Mouse (Mus musculus) heart, adult 2 months (tissue): ENCODE measurements around the gene Rp9. TPM values are rescaled to one million over a fixed set of nuclear protein-coding genes. Genes with fewer than 3 reads are reported as not detected.
"Not testable (repeated sequence)": the region's sequence is repeated elsewhere in the genome, so short reads cannot be mapped to it uniquely, and the experiment has no call there.

ENCODE experiments used
- DNase-seq, 2 experiments: peaks; one replicate each; pipeline ENCODE4 v3.0.0; 2021
- H3K27ac ChIP-seq: fragments of 200-600 bp; 2 replicates; pipeline ENCODE4 v1.8.1; 2022
- H3K27me3 ChIP-seq: fragments of 200-500 bp; 2 replicates; pipeline ENCODE4 v1.6.1; 2012; ENCODE audit warnings: mild to moderate bottlenecking, low read length, inconsistent platforms, mixed read lengths; ENCODE audit not compliant: control insufficient read depth, insufficient read depth
- H3K36me3 ChIP-seq: fragments of 200-500 bp; 2 replicates; pipeline ENCODE4 v1.6.1; 2012; ENCODE audit warnings: low read length, inconsistent platforms; ENCODE audit not compliant: control insufficient read depth, insufficient read depth
- H3K4me1 ChIP-seq: fragments of 200-500 bp; 2 replicates; pipeline ENCODE4 v1.6.1; 2011; ENCODE audit warnings: low read length; ENCODE audit not compliant: control insufficient read depth, insufficient read depth
- H3K4me3 ChIP-seq: fragments of 200-600 bp; 2 replicates; pipeline ENCODE4 v1.8.1; 2022
- H3K79me2 ChIP-seq: fragments of 200-500 bp; replicated peaks from 2 replicates; pipeline ENCODE4 v1.6.1; 2012; ENCODE audit warnings: mild to moderate bottlenecking, inconsistent platforms, low read length, moderate library complexity, mixed read lengths; ENCODE audit not compliant: control insufficient read depth, insufficient read depth
- H3K9ac ChIP-seq: fragments of 200-500 bp; 2 replicates; pipeline ENCODE4 v1.6.1; 2012; ENCODE audit warnings: low read depth, mild to moderate bottlenecking, control low read depth, inconsistent platforms, low read length, mixed read lengths
- CTCF ChIP-seq: fragments of 200-600 bp; IDR thresholded peaks from 2 replicates; pipeline ENCODE4 v1.8.1; 2022; ENCODE audit warnings: antibody characterized with exemption, mild to moderate bottlenecking, moderate library complexity
- EP300 ChIP-seq: fragments of 200-500 bp; IDR thresholded peaks from 2 replicates; pipeline ENCODE4 v1.6.1; 2011; ENCODE audit warnings: low read depth, low read length, control low read depth; ENCODE audit not compliant: insufficient read depth
- POLR2A ChIP-seq: fragments of 200-500 bp; IDR thresholded peaks from 2 replicates; pipeline ENCODE4 v1.6.1; 2011; ENCODE audit warnings: mild to moderate bottlenecking, low read depth, low read length, control low read depth; ENCODE audit not compliant: insufficient read depth
- WGBS: fragments of 180-500 bp; shearing (Covaris S2); methylation state at CpG from one replicate; pipeline ENCODE4 v1.1.7; 2018; 5-methylcytosine and 5-hydroxymethylcytosine counted together
- intact Hi-C: fragments of 180-260 bp; cut with DNase I; formaldehyde crosslinking; loops from one replicate; pipeline ENCODE4 v1.15.1; 2025
- polyA plus RNA-seq: library from polyadenylated mRNA; depleted of rRNA; stranded (reverse); fragments of >200 nt; gene quantifications from 2 replicates; pipeline ENCODE4 v1.2.3, GENCODE M21; 2012
- total RNA-seq, 2 experiments: library from RNA; stranded (reverse); gene quantifications; 2 replicates each; pipeline ENCODE4 v1.2.3; 2021

Rp9 gene
- total and polyA plus RNA-seq, 3 experiments = 39.5 to 46.1 (median 42.6) TPM

DNA sequence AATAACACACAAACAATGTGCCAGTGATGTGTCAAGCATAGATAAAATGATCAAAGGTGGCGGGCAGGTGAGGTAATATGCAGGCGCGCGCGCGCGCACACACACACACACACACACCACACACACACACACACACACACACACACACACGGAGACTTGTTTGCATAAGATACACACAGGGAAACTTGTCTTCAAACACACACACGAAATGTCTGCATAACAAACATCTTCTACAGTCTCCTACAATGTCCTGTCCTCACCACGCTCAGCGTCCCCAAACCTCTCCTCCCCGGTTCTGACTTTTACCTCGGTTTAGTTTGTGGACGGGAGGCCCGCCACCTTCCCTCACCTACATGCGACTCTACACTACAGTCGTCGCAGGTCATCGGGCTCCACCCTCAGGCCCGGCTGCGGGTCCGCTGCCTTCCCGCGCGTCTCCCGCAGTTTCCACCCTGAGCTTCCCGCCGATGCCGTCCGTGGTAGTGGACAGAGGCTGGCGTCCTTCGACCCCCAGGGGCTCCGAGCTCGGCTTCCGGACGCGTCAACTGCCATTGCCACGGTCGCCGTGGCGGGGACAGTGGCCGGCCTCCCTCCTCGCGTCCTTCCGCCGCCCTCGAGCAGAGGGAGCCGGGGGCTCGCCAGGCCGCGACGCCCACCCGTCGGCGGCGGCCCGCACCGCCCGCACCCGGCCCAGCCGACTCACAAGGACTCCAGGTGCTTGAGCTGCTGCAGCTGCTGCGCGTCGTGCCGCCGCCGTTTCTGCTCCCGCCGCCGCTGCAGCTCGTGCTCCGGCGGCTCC is 2.0 kb downstream of the Rp9 start:
- DNase-seq = no peak
- under 1% methylated on average over 68 of the region's 73 CpGs for WGBS
- intact Hi-C loops = no loop called here
- TF ChIP-seq CTCF (no peak), EP300 (no peak), POLR2A (no peak)
- Histone ChIP-seq H3K9ac (peak overlapping the region; percentile 100), H3K27me3 (no peaks in the 10 kb centered on the region), H3K36me3 (no peaks in the 10 kb centered on the region), H3K4me1 (peaks cover 2% of the 10 kb centered on the region), H3K27ac (peak overlapping the region; percentile 83), H3K4me3 (peak overlapping the region; percentile 91), H3K79me2 (peaks cover 9% of the 10 kb centered on the region)

DNA sequence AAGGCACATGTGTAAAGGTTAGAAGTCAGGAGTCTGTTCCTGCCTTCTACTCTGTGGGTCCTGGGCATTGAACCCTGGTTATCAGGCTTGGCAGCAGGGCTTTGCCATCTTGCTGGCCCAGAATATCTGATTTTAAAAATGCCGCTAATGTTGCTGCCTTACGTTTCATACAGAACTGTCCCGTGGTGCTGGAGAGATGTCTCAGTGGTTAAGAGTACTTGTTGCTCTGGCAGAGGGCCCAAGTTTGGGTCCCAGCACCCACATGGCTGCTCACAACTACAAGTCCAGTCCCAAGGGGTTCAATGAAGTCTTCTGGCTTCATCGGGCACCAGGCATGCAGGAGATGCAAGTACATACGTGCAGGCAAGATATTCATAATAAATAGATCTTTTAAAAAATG is 3.3 kb downstream of the Rp9 start:
- TF ChIP-seq EP300 (no peak), POLR2A (no peak), CTCF (no peak)
- WGBS = 97% methylated on average over 5 of the region's 5 CpGs
- no peak for DNase-seq
- Histone ChIP-seq H3K79me2 (peaks cover 9% of the 10 kb centered on the region), H3K4me3 (no peak overlapping the region), H3K4me1 (peaks cover 2% of the 10 kb centered on the region), H3K36me3 (no peaks in the 10 kb centered on the region), H3K9ac (no peak overlapping the region), H3K27ac (no peak overlapping the region), H3K27me3 (no peaks in the 10 kb centered on the region)
- intact Hi-C loops = no loop called here

GRCm38 (mm10) chr9:22461946-22462345 is 7.6 kb downstream of the Rp9 start:
- WGBS = 66% methylated on average over 3 of the region's 3 CpGs
- intact Hi-C loops = no loop called here
- Histone ChIP-seq H3K4me3 (no peak overlapping the region), H3K27ac (no peak overlapping the region), H3K36me3 (no peaks in the 10 kb centered on the region; the same call in 1 of the 2 replicates), H3K27me3 (no peaks in the 10 kb centered on the region), H3K9ac (no peak overlapping the region), H3K4me1 (peaks cover 2% of the 10 kb centered on the region), H3K79me2 (peaks cover 6% of the 10 kb centered on the region)
- DNase-seq = peak in 1 of 2 experiments; percentile 56
- TF ChIP-seq CTCF = no peak
- TF ChIP-seq POLR2A = no peak
- no peak for TF ChIP-seq EP300

DNA sequence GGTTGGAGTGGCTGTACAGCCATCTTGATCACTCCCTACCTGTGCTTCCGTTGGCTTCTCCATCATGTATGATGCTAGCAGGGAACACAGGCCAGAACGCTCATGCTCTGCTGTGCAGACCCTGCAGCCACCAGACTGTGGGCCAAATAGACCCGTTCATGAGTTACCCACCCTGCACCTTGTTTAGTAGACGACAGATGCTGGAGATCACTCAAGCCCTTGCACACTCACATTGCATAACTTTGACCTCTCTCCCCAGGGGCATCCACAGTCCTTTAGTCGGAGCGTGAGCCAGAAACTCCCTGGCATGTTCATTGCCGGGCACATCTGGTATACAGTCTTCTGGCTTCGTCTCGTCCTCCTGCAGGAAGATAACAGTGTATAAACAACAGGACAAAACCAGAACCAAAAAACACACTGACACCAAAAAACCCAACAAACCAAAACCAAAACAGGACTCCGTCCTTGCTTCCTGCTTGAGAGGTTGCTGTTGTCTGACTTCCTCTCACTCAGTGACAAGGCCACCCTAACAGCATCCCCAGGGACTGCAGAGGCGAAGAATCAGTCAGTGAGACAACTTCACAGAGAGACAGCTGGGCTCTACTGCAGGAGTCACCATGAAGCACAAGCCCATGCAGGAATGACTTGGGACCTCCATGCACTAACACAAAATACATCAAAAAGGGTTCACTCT is 12.3 kb downstream of the Rp9 start:
- peak in 1 of 2 experiments; percentile 26 for DNase-seq
- no peak overlapping the region for H3K4me3 ChIP-seq

DNA sequence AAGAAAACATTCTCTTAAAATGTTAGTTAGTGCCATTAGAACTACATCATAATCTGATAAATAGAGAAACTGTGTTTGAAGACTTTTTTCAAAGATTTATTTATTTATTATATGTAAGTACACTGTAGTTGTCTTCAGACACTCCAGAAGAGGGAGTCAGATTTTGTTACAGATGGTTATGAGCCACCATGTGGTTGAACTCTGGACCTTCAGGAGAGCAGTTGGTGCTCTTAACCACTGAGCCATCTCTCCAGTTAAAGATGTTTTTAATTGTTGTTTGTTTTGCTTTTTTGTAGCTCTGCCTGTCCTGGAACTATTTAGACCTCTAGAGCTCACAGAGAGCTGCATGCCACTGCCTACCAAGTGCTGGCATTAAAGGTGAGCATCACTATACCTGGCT is 14.5 kb downstream of the Rp9 start:
- Histone ChIP-seq H3K9ac (no peak overlapping the region), H3K79me2 (no peaks in the 10 kb centered on the region), H3K36me3 (no peaks in the 10 kb centered on the region; the same call in 1 of the 2 replicates), H3K4me3 (no peak overlapping the region), H3K27me3 (no peaks in the 10 kb centered on the region), H3K27ac (no peak overlapping the region), H3K4me1 (peaks cover 2% of the 10 kb centered on the region)
- DNase-seq = no peak
- TF ChIP-seq CTCF (0 out of 2 replicates have a peak, but pooled peaks have one; percentile 4), EP300 (no peak)
- intact Hi-C loops = loop anchor here (5.0 kb wide), 1 partner anchor 43 kb away; the partner anchor contains the start of gene 9530077C05Rik

More for the DNA sequence above, 12.3 kb downstream of the Rp9 start:
- 55% methylated on average over 11 of the region's 11 CpGs for WGBS
- intact Hi-C loops = loop anchor here (5.0 kb wide), 1 partner anchor 45 kb away; the partner anchor contains the start of gene 9530077C05Rik
- Histone ChIP-seq H3K36me3 (no peaks in the 10 kb centered on the region; the same call in 1 of the 2 replicates), H3K79me2 (no peaks in the 10 kb centered on the region), H3K9ac (no peak overlapping the region), H3K4me1 (peaks cover 2% of the 10 kb centered on the region), H3K27ac (peak overlapping the region; percentile 55), H3K27me3 (no peaks in the 10 kb centered on the region)
- TF ChIP-seq POLR2A (no peak), EP300 (no peak), CTCF (no peak)

DNA sequence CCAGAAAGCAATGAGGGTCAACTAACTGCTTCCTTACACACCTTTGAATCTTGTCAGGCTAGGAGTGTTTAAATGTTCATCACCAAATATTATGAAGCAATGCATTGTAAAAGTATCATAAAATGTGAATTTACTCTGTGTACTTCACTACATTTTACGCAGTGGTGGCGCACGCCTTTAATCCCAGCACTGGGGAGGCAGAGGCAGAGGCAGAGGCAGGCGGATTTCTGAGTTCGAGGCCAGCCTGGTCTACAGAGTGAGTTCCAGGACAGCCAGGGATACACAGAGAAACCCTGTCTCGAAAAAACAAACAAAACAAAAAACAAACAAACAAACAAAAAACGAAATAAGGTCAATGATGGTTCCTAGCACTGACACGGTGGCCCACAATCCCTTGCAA is 15.6 kb downstream of the Rp9 start, which contains the start of gene Gm17545:
TSS of gene Gm17545 (plus strand) at position 301 of the 400 bp plus-strand sequence.
- H3K79me2 ChIP-seq, H3K4me1 ChIP-seq, H3K27ac ChIP-seq, H3K9ac ChIP-seq, DNase-seq, intact Hi-C loops, H3K36me3 ChIP-seq, H3K4me3 ChIP-seq, H3K27me3 ChIP-seq: not testable (repeated sequence)
- WGBS = 94% methylated on average over 8 of the region's 8 CpGs
